Mouse (Mus musculus) liver, adult (tissue): ENCODE measurements around the gene Ppm1n.

ENCODE experiments used
- GATA4 ChIP-seq: IDR thresholded peaks from 2 replicates; pipeline ENCODE4 v1.6.1; 2014; ENCODE audit warnings: mild to moderate bottlenecking, low read length; ENCODE audit not compliant: insufficient replicate concordance

The Ppm1n gene

GRCm38 (mm10) chr7:19279581-19280114 lies at the start of gene Ppm1n:
Gene Ppm1n (minus strand): TSS chr7:19280064.
- TF ChIP-seq GATA4: no peak

- no peak for TF ChIP-seq GATA4
Observed at GRCm38 (mm10) chr7:19328425-19328824, 48.6 kb upstream of the Ppm1n start.

- no peak for TF ChIP-seq GATA4
Observed at GRCm38 (mm10) chr7:19327782-19328181, 47.9 kb upstream of the Ppm1n start.

- peak; percentile 26; the same call in 1 of the 2 replicates for TF ChIP-seq GATA4
Observed at GRCm38 (mm10) chr7:19327128-19327527, 47.3 kb upstream of the Ppm1n start.

- no peak for TF ChIP-seq GATA4
Observed at GRCm38 (mm10) chr7:19326359-19326758, 46.5 kb upstream of the Ppm1n start.

- no peak for TF ChIP-seq GATA4
Observed at GRCm38 (mm10) chr7:19325262-19326199, 45.7 kb upstream of the Ppm1n start.

- no peak for TF ChIP-seq GATA4
Observed at GRCm38 (mm10) chr7:19324221-19324620, 44.4 kb upstream of the Ppm1n start.

- no peak for TF ChIP-seq GATA4
Observed at GRCm38 (mm10) chr7:19322489-19322888, 42.6 kb upstream of the Ppm1n start.

- no peak for TF ChIP-seq GATA4
Observed at GRCm38 (mm10) chr7:19321464-19321863, 41.6 kb upstream of the Ppm1n start.

GRCm38 (mm10) chr7:19320637-19321036 lies 40.8 kb upstream of the Ppm1n start:
- TF ChIP-seq GATA4: no peak

GRCm38 (mm10) chr7:19319906-19320305 lies 40.0 kb upstream of the Ppm1n start:
- peak; percentile 16; the same call in 1 of the 2 replicates for TF ChIP-seq GATA4

- no peak for TF ChIP-seq GATA4
Observed at GRCm38 (mm10) chr7:19319458-19319857, 39.6 kb upstream of the Ppm1n start.

- TF ChIP-seq GATA4: no peak
Observed at GRCm38 (mm10) chr7:19318676-19319075, 38.8 kb upstream of the Ppm1n start.

- TF ChIP-seq GATA4: no peak
Observed at GRCm38 (mm10) chr7:19318201-19318600, 38.3 kb upstream of the Ppm1n start.

GRCm38 (mm10) chr7:19316451-19317161 lies 36.7 kb upstream of the Ppm1n start:
- no peak for TF ChIP-seq GATA4

GRCm38 (mm10) chr7:19314033-19314432 lies 34.2 kb upstream of the Ppm1n start:
- no peak for TF ChIP-seq GATA4
